Mouse (Mus musculus): Measurements from ENCODE around the gene Asah2.

DNA sequence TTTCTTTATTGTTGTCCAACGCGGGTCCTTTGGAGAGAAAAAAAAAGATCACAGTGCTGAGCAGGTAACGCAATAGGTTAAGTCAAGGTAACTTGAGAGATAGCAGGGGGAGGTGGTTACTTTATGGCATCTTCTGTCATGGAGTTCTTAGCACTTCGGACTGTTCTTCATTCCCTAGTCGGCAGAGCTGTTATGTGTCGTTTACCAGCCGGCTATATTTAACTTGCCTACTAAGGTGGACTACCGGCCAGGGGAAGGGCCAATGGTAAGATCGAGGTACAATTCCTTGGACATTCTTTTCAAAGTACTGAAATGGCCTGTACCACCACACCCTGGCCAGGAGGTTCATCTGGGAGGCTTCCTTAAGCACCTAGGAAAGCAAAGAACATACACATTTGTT, 16.1 kb upstream of the Asah2 start:
- TF ChIP-seq CTCF (IDR thresholded peaks at IDR 0.05; ENCODE audit: extremely low read depth, insufficient read depth, insufficient read length, insufficient replicate concordance), result no peak
- TF ChIP-seq POLR2A (IDR thresholded peaks at IDR 0.05; ENCODE audit: low read depth, low read length), result no peak

All from spleen, adult 2 months (tissue).